Mouse (Mus musculus) T-helper 17 cell (primary cell): Measurements from ENCODE around the gene Kcnma1.

Experiments used
- in situ Hi-C, 2 experiments: fragments of 300-600 bp; cut with MboI, MseI; formaldehyde crosslinking; loops; 1 replicate in 1 of 2; 2 replicates in 1 of 2; pipeline ENCODE4 v1.15.1; 2025; ENCODE audit warnings: high pct_unique_total_duplicates in 2 of 2

The Kcnma1 gene

DNA sequence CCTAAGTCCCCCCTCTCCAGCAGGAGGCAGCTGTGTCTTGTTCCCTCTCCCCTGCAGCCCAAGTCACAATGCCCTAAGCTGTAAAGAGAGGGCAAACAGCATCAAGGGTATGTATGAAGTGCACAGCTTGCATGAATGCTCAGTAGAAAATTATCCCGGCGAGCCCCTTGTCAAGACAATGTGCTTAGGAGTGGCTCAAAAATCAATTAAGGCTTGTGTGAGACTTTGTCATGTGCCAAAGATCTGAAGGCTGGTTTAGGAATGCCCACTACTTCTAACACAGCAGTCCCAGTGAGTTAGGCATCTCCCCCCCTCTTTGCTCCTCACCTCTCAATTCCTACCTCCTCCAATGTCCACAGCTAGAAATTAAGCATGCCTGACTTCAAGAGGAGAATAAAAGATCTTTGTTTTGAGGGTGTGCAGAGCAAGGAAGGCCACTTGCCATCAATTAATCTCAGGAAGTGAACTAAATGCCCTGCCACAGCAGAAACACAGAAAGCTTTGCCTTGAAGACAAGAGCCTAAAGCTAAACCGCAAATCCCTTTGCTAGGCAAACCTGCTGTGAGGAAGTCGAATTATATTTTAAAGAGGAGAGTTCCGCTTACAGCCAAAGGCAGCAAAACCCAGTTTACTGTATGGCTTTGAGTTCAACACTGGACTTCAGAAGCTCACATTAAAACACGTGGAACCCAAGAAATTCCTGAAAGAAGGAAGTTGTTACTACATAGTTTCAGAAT is 635.8 kb downstream of the Kcnma1 start:
- in situ Hi-C loops = loop anchor here in 1 of 2 experiments (25.0 kb wide), 1 partner anchor 1416 kb away; no protein-coding TSS in a partner anchor

DNA sequence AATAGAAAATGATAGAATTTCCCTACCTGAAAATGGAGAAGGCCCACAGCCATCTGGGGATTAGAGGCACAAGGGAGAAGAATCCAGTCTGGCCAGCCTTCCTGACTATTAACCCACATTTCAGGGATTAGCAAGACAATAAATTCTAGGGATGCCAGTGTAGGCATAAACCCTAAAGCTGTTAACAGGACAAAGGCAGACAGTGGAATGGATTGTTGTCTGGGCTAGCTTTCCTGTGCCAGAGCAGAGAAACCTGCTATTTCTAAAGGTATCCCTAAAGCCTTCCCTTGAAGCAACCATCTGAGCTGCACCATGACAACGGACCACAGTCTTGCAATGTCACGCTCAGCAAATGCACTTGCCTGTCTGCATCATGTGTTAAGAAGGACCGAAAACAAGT is 642.3 kb downstream of the Kcnma1 start:
- in situ Hi-C loops = no loop called here

DNA sequence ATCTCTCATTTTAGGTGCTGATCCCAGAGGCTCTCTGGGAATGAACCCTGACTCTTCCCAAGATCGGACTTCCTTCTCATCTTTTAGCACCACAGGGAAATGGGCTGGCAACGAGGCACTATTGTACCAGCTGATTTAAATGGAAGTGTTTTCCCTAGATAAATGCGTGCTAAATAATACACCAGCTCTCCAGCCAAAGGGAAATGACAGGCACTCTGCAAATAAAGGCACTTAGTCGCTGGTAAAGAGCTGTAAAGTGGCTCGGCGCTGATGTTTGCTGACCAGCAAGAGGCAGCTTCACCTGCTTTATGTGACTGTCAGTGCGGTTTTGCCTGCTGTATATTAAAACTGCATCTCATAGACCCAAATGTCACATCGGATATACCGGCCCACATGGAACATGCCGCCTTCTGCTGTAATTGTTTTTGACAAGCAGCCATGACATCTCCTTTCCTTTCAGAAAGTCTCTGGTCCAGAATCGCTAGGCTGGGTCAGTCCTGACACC is 653.7 kb downstream of the Kcnma1 start:
- in situ Hi-C loops = no loop called here

GRCm38 (mm10) chr14:23358776-23359175 is 655.5 kb downstream of the Kcnma1 start:
- in situ Hi-C loops = no loop called here

DNA sequence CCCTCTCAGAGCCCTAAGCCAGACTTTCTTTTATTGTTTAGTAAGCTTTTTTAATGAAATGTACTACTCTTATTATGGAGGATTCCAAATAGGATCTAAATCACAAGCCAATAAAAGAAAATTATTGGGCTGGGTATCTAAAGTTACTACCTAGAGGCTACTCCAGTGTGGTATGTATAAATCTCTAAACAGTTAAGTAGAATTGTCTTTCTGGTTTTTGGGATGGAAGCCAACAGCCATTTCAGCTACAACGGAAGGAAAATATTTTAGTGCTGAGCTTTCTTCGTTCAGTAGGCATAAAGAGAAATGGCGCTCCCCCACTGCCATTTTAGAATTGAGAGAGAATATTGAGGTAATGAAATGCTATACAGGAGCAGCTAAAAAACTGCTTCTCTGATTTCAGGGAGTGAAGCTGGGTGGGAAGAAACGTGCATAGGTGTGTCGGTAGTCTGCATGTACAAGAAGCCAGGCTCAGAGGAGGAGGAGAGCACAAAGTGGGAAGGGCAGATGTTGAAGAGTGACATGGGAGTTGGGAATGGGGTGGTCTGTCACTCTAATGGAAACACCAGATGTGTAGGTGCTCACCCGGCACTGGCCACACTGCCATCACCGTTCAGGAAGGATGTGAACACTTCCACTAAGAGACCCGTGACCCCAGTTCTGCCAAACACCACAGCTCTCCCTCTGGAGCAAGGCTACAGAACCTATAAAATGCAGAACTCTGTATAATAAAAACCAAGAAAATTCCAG is 656.6 kb downstream of the Kcnma1 start:
- in situ Hi-C loops = no loop called here

- in situ Hi-C loops = no loop called here
Observed at GRCm38 (mm10) chr14:23326786-23327185, 687.5 kb downstream of the Kcnma1 start.

DNA sequence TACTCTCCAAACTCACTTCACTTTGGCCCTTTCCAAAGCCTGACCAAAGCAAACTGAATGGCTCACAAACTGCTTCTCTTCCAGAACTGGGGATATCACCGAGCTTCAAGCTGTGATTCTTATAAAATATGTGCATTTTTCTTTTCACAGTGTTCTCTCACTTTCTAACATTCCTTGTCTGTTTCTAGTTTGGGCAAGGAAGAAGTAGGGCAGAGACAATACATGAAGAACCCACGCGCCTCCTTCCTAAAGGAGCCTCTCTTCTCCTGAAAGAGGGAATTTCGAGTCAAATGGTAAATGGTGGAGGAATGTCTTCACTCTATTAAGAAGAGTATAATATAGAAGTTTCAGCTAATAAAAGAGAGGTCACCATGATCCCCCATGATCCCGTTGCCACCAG is 709.0 kb downstream of the Kcnma1 start:
- in situ Hi-C loops = no loop called here

- in situ Hi-C loops = no loop called here
Observed at GRCm38 (mm10) chr14:23300443-23300842, 713.8 kb downstream of the Kcnma1 start.

DNA sequence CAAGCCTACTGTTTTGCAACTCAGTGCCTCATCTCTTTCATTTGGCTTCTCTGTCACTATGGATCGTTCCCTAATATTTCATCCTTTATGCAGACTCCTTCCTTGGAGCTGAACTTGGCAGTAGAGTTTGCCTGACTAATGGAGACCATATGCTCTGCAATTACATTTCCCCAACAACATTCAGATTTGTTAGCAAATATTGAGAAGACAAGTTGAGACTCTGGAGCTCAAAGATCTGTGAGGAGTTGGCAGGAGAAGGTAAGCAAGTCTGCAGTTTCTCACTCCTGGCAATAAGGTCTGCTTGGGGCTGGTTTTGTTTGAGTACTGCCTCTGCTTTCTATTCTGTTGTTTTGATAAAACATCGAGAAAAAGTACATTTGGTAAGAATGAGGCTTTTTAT is 723.7 kb downstream of the Kcnma1 start:
- in situ Hi-C loops = no loop called here

DNA sequence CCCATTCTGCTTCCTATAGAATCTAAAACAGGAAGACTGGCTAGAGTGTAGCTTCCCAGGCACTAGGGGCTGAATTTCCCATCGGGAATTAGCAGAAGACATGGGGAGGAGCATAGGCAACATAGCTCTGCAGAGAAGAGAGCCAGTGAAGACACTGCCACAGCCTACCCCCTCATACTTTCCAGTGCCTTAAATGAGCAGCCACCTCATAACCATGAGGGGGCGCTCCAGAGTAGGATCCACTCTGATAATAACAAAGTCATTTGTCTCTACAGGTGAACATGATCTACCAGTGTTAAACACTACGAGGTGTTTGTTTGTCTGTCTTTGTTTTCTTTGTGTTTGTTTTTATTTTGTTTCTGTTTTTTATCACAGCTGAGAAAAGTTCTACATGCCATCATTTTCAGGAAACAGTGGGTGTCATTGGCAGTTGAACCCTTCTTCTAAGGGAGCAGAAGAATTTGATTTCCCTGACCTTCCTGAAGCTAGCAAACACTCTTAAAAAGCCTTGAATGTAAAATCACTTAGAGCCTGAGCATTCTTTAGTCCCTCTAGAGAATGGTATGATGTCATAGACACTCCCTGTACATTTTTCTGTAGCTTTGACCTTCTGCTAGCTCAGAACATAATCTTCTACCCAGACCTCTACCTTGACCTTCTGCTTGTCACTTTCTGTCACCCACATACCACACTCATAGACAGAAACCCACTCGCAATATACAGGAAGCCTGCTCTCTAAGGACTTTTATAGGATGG is 747.6 kb downstream of the Kcnma1 start:
- in situ Hi-C loops = no loop called here

GRCm38 (mm10) chr14:23253154-23253553 is 761.1 kb downstream of the Kcnma1 start:
- in situ Hi-C loops = no loop called here

- in situ Hi-C loops = no loop called here
Observed at GRCm38 (mm10) chr14:23244446-23244845, 769.8 kb downstream of the Kcnma1 start.

GRCm38 (mm10) chr14:23243857-23244256 is 770.4 kb downstream of the Kcnma1 start:
- in situ Hi-C loops = no loop called here
